ENCODE assay signal across 13 mouse cellular contexts in genomic region chr9:122187451-122187921, GRCm38 (mm10).
DNase-seq lines count a peak whose midpoint lies in the region; ATAC-seq and TF ChIP-seq lines count a peak whose summit lies in the region.
"Had no signal": no experiment of that assay in that cellular context is flagged by ENCODE, and none has a peak within 500 bp of the region (broad histone marks: within the 10 kb centered on the region; RNA-seq: fewer than 3 reads in every experiment).

No protein-coding gene starts in this region.

- no peak for TF ChIP-seq POLR2A in kidney, adult 2 months (IDR thresholded peaks at IDR 0.05; ENCODE audit: low read depth, low read length)

- no peaks in the 10 kb centered on the region for H3K9me3 ChIP-seq in heart, postnatal 0 days (replicated peaks; ENCODE audit: control insufficient read depth, low read length)
- H3K9me3 ChIP-seq: limb, embryonic 15.5 days had no signal

- H3K4me3 ChIP-seq in kidney, adult 2 months (ENCODE audit: insufficient read depth, low read depth, low read length) = no peak overlapping the region
- no peak overlapping the region for H3K4me3 ChIP-seq in heart, postnatal 0 days (ENCODE audit: low read depth, low read length)
- H3K4me3 ChIP-seq: limb, embryonic 15.5 days had no signal

- H3K4me1 ChIP-seq in kidney, adult 2 months (ENCODE audit: control insufficient read depth, insufficient read depth, low read length) = peaks cover 10% of the 10 kb centered on the region
- peaks cover 30% of the 10 kb centered on the region for H3K4me1 ChIP-seq in heart, postnatal 0 days (ENCODE audit: control insufficient read depth, insufficient read depth)

- 66% methylated on average over 7 of the region's 7 CpGs for WGBS in kidney, adult 2 months
- WGBS in heart, postnatal 0 days = 14% methylated on average over 7 of the region's 7 CpGs

- no peak overlapping the region for H3K4me2 ChIP-seq in heart, postnatal 0 days (ENCODE audit: low read depth, low read length)
- H3K4me2 ChIP-seq: limb, embryonic 15.5 days had no signal

- H3K36me3 ChIP-seq in kidney, adult 2 months (ENCODE audit: control insufficient read depth, insufficient read depth, low read length) = no peaks in the 10 kb centered on the region
- H3K36me3 ChIP-seq in heart, postnatal 0 days (replicated peaks; ENCODE audit: control insufficient read depth, insufficient read depth, low read length) = no peaks in the 10 kb centered on the region
- H3K36me3 ChIP-seq: limb, embryonic 15.5 days had no signal

- no peaks in the 10 kb centered on the region for H3K27me3 ChIP-seq in kidney, adult 2 months (replicated peaks; ENCODE audit: control insufficient read depth, insufficient read depth, low read length)
- no peaks in the 10 kb centered on the region for H3K27me3 ChIP-seq in heart, postnatal 0 days (ENCODE audit: control insufficient read depth, insufficient read depth, low read length)
- H3K27me3 ChIP-seq: limb, embryonic 15.5 days had no signal

- 0 out of 2 replicates have a peak, but pooled peaks have one; percentile 7 for TF ChIP-seq EP300 in heart, postnatal 0 days (IDR thresholded peaks at IDR 0.05; ENCODE audit: low read depth)

- peak overlapping the region; percentile 56 for H3K27ac ChIP-seq in kidney, adult 2 months (ENCODE audit: insufficient read depth, low read depth, low read length)
- H3K27ac ChIP-seq in heart, postnatal 0 days (ENCODE audit: low read depth) = peak overlapping the region; percentile 82
- H3K27ac ChIP-seq: limb, embryonic 15.5 days had no signal

- DNase-seq in kidney, adult 2 months = no peak
- no peak for DNase-seq in kidney, adult 11 months
- peak; percentile 26 for DNase-seq in thymus, postnatal 4 days
- DNase-seq in thymus, postnatal 10 days (ENCODE audit: low spot score in 2 of 2) = no peak
- DNase-seq in heart, postnatal 0 days (ENCODE audit: low spot score) = peak; percentile 73
- no peak for DNase-seq in ovary, adult 18-20 months (ENCODE audit: low spot score)
- DNase-seq in urinary bladder, postnatal 14 days (ENCODE audit: low spot score) = no peak
- DNase-seq in lung, postnatal 4 days = no peak
- DNase-seq: adrenal gland, postnatal 10 days; lung, postnatal 14 days; thymus, adult 2 months had no signal

- no peak for TF ChIP-seq CTCF in kidney, adult 2 months (conservative IDR thresholded peaks at IDR 0.05; ENCODE audit: insufficient read depth, insufficient read length, low read depth, low read length)
- TF ChIP-seq CTCF in heart, postnatal 0 days (IDR thresholded peaks at IDR 0.05; ENCODE audit: low read depth) = no peak

- no peak overlapping the region for H3K9ac ChIP-seq in heart, postnatal 0 days (replicated peaks; ENCODE audit: low read depth, low read length)
- H3K9ac ChIP-seq: limb, embryonic 15.5 days had no signal

- peak; percentile 31; the same call in 1 of the 2 replicates for ATAC-seq in heart, postnatal 0 days (ENCODE audit: insufficient read depth, low read depth)
- ATAC-seq: intestine, postnatal 0 days had no signal

Comparison
In these comparisons a context has a peak if more than half of its experiments do, and no peak if none do; other contexts are left out.
1. DNase-seq: peak in thymus, postnatal 4 days (single experiment) and heart, postnatal 0 days (single experiment); none in kidney, adult 2 months (single experiment), kidney, adult 11 months (single experiment), thymus, postnatal 10 days (0 of 2), ovary, adult 18-20 months (single experiment), urinary bladder, postnatal 14 days (single experiment) and lung, postnatal 4 days (0 of 2).